Comparison of ENCODE assay signal across 8 mouse cellular contexts in the genomic region with DNA sequence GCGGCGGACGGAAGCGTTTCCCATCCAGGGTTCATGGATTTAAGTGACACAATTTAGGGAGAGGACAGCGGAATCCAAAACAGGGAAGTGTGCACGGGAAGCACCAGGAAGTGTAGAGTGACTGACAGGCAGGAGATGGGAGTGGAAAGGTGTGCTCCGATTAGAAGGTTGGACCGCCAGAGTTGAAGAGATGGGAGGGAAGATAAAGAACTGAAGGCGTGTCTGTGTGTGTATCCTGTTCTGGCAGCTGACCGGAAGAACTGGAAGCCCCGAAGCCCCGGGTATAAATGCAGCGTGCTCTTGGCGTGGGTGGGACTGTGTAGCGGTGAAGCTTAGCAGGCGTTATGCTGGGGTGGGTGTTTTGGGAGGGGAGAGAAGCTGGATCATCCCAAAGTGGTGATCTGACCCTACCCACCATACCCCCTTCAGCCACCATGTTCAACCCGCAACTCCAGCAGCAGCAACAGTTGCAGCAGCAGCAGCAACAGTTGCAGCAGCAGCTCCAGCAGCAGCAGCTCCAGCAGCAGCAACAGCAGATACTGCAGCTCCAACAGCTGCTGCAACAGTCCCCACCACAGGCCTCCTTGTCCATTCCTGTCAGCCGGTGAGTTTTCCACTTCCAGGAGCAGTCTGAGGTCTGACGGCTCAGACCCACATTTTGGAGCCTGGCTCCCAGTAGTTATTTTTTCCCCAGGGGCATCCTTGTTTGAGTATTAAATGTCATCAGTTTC. TPM values are rescaled to one million over a fixed set of nuclear protein-coding genes. Genes with fewer than 3 reads are reported as not detected.
A peak's percentile ranks its signal among the peaks of the same experiment; 100 is the strongest.
DNase-seq lines count a peak whose midpoint lies in the region; ATAC-seq and TF ChIP-seq lines count a peak whose summit lies in the region.

No protein-coding gene starts in this region.

- H3K27me3 ChIP-seq in G1E (ENCODE audit: insufficient read depth, low read length): peaks cover 19% of the 10 kb centered on the region
- peaks cover 12% of the 10 kb centered on the region for H3K27me3 ChIP-seq in erythroblast, embryonic 14.5 days (ENCODE audit: control insufficient read depth)
- 0 out of 2 replicates have a peak, but pooled peaks cover 3% of the 10 kb centered on the region for H3K27me3 ChIP-seq in intestine, embryonic 16.5 days (replicated peaks; ENCODE audit: control insufficient read depth, insufficient read depth, low read length)

- DNase-seq in adrenal gland, postnatal 14 days: peak; percentile 52
- DNase-seq in adrenal gland, postnatal 4 days (ENCODE audit: low spot score in 2 of 2): no peak
- DNase-seq in G1E (ENCODE audit: low spot score): peak; percentile 45
- DNase-seq in lung, postnatal 14 days: peak; percentile 41
- peak; percentile 43 for DNase-seq in testis, postnatal 14 days (ENCODE audit: low spot score)
- DNase-seq in cerebellum, postnatal 4 days (ENCODE audit: low spot score in 2 of 2): no peak

- H3K36me3 ChIP-seq in G1E (replicated peaks): peaks cover 48% of the 10 kb centered on the region
- peaks cover 41% of the 10 kb centered on the region for H3K36me3 ChIP-seq in erythroblast, embryonic 14.5 days (ENCODE audit: control insufficient read depth)
- peaks cover 5% of the 10 kb centered on the region for H3K36me3 ChIP-seq in intestine, embryonic 16.5 days (ENCODE audit: control insufficient read depth, insufficient read depth, low read length)

- no peaks in the 10 kb centered on the region for H3K9me3 ChIP-seq in G1E (replicated peaks)
- H3K9me3 ChIP-seq in erythroblast, embryonic 14.5 days (ENCODE audit: control insufficient read depth, low read length): no peaks in the 10 kb centered on the region
- H3K9me3 ChIP-seq in intestine, embryonic 16.5 days (ENCODE audit: control insufficient read depth, low read length): no peaks in the 10 kb centered on the region

- TF ChIP-seq CTCF in G1E (IDR thresholded peaks at IDR 0.05; ENCODE audit: low read depth, low read length): no peak

- peaks cover 38% of the 10 kb centered on the region for H3K4me1 ChIP-seq in G1E (ENCODE audit: insufficient read depth, low read depth, low read length)
- peaks cover 37% of the 10 kb centered on the region for H3K4me1 ChIP-seq in erythroblast, embryonic 14.5 days (ENCODE audit: control insufficient read depth)
- H3K4me1 ChIP-seq in intestine, embryonic 16.5 days (ENCODE audit: control insufficient read depth, insufficient read depth, low read length): peaks cover 16% of the 10 kb centered on the region

- peak overlapping the region; percentile 81 for H3K4me2 ChIP-seq in intestine, embryonic 16.5 days (ENCODE audit: low read depth, low read length)

- WGBS in intestine, embryonic 16.5 days: 7% methylated on average over 19 of the region's 19 CpGs

- peak overlapping the region; percentile 89 for H3K4me3 ChIP-seq in G1E (ENCODE audit: low read depth, low read length)
- H3K4me3 ChIP-seq in erythroblast, embryonic 14.5 days (replicated peaks): peak overlapping the region; percentile 78
- H3K4me3 ChIP-seq in intestine, embryonic 16.5 days (ENCODE audit: low read length): peak overlapping the region; percentile 79

- ATAC-seq in G1E (ENCODE audit: extremely low read depth, insufficient number of reproducible peaks, low FRiP score, poor library complexity, severe bottlenecking): peak; percentile 48
- ATAC-seq in intestine, embryonic 16.5 days: peak; percentile 75

- H3K9ac ChIP-seq in intestine, embryonic 16.5 days (ENCODE audit: low read depth, low read length): peak overlapping the region; percentile 89

- H3K27ac ChIP-seq in intestine, embryonic 16.5 days (ENCODE audit: low read length): peak overlapping the region; percentile 97

RNA-seq across cellular contexts. Expression of gene Dnm1, which starts 10.4 kb away (rescaled TPM):
- 18.9 and 26.7 TPM in 2 replicates for total RNA-seq in adrenal gland, postnatal 14 days (2021)
- 10 to 100 TPM; 41.3 to 43.4 TPM for total RNA-seq in adrenal gland, postnatal 4 days (2021)
- total RNA-seq in G1E (2014; fragmentation: Nextera tagmentation) (not detected in 2 replicates), G1E (2017) (0.05 TPM in 1 of 2 replicates, not detected in the other)
- polyA plus RNA-seq in G1E (2012): 0.14 and 0.15 TPM in 2 replicates
- polyA plus RNA-seq in erythroblast, embryonic 14.5 days (2012): 0.03 TPM in 1 of 2 replicates, not detected in the other
- 11.8 and 12.5 TPM in 2 replicates for polyA plus RNA-seq in intestine, embryonic 16.5 days (2015; fragmentation: Nextera tagmentation; extraction: Ambion mirVana)

RNA-seq across cellular contexts. Expression of gene Ciz1, which starts 11.4 kb away (rescaled TPM):
- total RNA-seq in adrenal gland, postnatal 14 days (2021): 61.8 and 67.0 TPM in 2 replicates
- total RNA-seq in adrenal gland, postnatal 4 days (2021): 100 to 1,000 TPM in 1 of 2 experiments, 10 to 100 TPM in 1; 97.7 to 106 TPM
- total RNA-seq in G1E (2014; fragmentation: Nextera tagmentation) (196 and 213 TPM in 2 replicates), G1E (2017) (62.9 and 71.6 TPM in 2 replicates)
- polyA plus RNA-seq in G1E (2012): 306 and 372 TPM in 2 replicates
- 19.4 and 20.0 TPM in 2 replicates for polyA plus RNA-seq in erythroblast, embryonic 14.5 days (2012)
- 47.1 and 51.4 TPM in 2 replicates for polyA plus RNA-seq in intestine, embryonic 16.5 days (2015; fragmentation: Nextera tagmentation; extraction: Ambion mirVana)

RNA-seq across cellular contexts. Expression of gene 1110008P14Rik, which starts 18.2 kb away (rescaled TPM):
- total RNA-seq in adrenal gland, postnatal 14 days (2021): 142 and 159 TPM in 2 replicates
- 100 to 1,000 TPM in 1 of 2 experiments, 10 to 100 TPM in 1; 94.9 to 121 TPM for total RNA-seq in adrenal gland, postnatal 4 days (2021)
- total RNA-seq in G1E (2014; fragmentation: Nextera tagmentation) (61.4 and 63.6 TPM in 2 replicates), G1E (2017) (26.5 and 33.0 TPM in 2 replicates)
- polyA plus RNA-seq in G1E (2012): 61.9 and 82.0 TPM in 2 replicates
- 29.8 and 38.6 TPM in 2 replicates for polyA plus RNA-seq in erythroblast, embryonic 14.5 days (2012)
- 44.2 and 45.8 TPM in 2 replicates for polyA plus RNA-seq in intestine, embryonic 16.5 days (2015; fragmentation: Nextera tagmentation; extraction: Ambion mirVana)

RNA-seq across cellular contexts. Expression of gene Lcn2, which starts 24.5 kb away (rescaled TPM):
- total RNA-seq in adrenal gland, postnatal 14 days (2021): 7.1 and 9.6 TPM in 2 replicates
- total RNA-seq in adrenal gland, postnatal 4 days (2021): 10 to 100 TPM; 11.5 to 33.6 TPM
- not detected in 2 replicates for total RNA-seq in G1E (2014; fragmentation: Nextera tagmentation)
- total RNA-seq in G1E (2017): not detected in 2 replicates
- polyA plus RNA-seq in G1E (2012): 0.05 TPM in 1 of 2 replicates, not detected in the other
- polyA plus RNA-seq in erythroblast, embryonic 14.5 days (2012): 0.19 and 0.32 TPM in 2 replicates
- 2.2 and 4.2 TPM in 2 replicates for polyA plus RNA-seq in intestine, embryonic 16.5 days (2015; fragmentation: Nextera tagmentation; extraction: Ambion mirVana)

RNA-seq across cellular contexts. Expression of gene Ptges2, which starts 32.2 kb away (rescaled TPM):
- 75.8 and 80.5 TPM in 2 replicates for total RNA-seq in adrenal gland, postnatal 14 days (2021)
- 10 to 100 TPM; 49.2 to 60.7 TPM for total RNA-seq in adrenal gland, postnatal 4 days (2021)
- 13.8 and 21.5 TPM in 2 replicates for total RNA-seq in G1E (2014; fragmentation: Nextera tagmentation)
- total RNA-seq in G1E (2017): 11.5 and 12.4 TPM in 2 replicates
- polyA plus RNA-seq in G1E (2012): 6.8 and 7.0 TPM in 2 replicates
- 0.21 and 0.44 TPM in 2 replicates for polyA plus RNA-seq in erythroblast, embryonic 14.5 days (2012)
- 49.1 and 49.8 TPM in 2 replicates for polyA plus RNA-seq in intestine, embryonic 16.5 days (2015; fragmentation: Nextera tagmentation; extraction: Ambion mirVana)

Comparison
In these comparisons a context has a peak if more than half of its experiments do, and no peak if none do; other contexts are left out.
1. DNase-seq: peak in adrenal gland, postnatal 14 days (single experiment), G1E (single experiment), lung, postnatal 14 days (single experiment) and testis, postnatal 14 days (single experiment); none in adrenal gland, postnatal 4 days (0 of 2) and cerebellum, postnatal 4 days (0 of 2).
2. RNA of gene Dnm1, which starts 10.4 kb away (total RNA-seq): 41.3 to 43.4 TPM in adrenal gland, postnatal 4 days and 18.9 to 26.7 TPM in adrenal gland, postnatal 14 days; 0.05 TPM in G1E; every median in the first group is over 10 times any median in the second.
3. Peak in every context shown above with its lines, with median percentiles within 50 percentile points of each other: H3K4me3 ChIP-seq.